Mouse (Mus musculus) adrenal gland, adult 8-10 months (tissue): ENCODE data around the gene Trp53i11. TPM values are rescaled to one million over a fixed set of nuclear protein-coding genes. Genes with fewer than 3 reads are reported as not detected.

Source experiments
- DNase-seq: peaks from one replicate; pipeline ENCODE4 v3.0.0; 2022
- total RNA-seq, 4 experiments: library from RNA; stranded (reverse); gene quantifications; 2 replicates each; pipeline ENCODE4 v1.2.4; 2022

Trp53i11 gene
- total RNA-seq, 4 experiments from 2014 or later: 87.6 to 148 (median 97.6) TPM

DNA sequence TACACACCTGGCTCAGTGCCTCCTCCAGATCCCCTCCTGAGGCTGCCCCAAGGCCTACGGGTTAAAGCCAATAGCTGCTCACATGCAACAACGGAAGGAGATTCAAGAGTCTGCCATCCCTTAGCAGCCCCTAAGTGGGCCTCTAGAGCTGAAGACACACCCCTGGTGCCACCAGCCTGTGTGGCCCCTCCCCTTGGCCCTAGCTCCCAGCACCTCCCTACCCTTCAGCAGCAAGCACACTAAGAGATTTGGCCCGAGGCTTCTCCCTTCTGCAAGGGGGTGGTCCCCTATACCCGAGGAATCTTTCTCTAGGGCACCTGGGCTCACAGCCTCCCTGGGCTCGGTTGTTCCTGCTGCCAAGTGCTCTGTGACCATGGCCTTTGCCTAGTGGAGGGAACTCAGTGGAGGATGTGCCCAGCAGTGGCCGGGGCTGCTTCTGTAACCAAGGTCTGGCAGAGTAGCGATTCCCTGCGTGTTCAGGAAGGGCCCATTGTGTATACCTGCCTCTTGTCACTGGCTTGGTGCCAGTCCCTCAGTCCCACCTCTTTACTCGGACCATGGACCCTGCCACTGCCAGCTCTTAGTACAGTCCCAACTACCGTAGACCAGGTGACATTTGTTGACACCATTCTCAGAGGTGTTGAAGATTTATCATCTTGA is 13.5 kb downstream of the Trp53i11 start:
- no peak for DNase-seq

DNA sequence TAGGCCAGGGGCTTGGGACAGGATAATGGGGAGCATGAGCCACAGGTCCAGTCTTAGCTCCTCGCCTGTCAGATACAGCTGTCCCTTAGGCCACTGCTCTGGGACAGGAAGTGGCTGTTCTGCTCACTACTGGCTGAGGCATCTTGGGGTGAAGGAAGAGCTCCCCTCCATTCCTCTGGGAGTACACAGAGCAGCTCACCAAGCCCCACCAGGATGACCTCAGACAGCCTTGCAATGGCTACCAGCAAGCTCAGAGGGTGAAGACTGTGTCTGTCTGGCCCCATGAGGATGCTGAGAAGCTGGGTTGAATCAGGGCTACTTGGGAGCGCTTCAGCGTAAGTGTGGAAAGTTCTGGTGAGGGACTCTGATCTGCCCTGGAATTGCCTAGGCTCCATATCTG is 14.6 kb downstream of the Trp53i11 start:
- no peak for DNase-seq

DNA sequence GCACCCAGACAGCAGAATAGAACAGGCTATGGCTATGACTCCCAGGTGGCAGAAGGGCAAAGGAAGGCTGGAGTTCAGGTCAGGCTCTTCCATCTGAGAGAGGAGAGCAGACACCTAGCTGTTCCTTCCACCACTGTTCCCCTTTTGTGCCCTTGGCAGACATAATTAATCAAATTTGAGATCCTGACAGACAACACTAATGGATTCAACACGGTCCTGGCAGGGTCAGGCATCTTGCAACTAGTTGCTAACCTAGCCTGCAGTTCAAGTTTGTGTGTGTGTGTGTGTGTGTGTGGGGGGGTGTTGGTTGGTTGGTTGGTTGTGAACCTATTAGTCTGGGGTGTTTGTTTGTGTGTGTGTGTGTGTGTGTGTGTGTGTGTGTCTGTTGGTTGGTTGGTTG is 15.4 kb downstream of the Trp53i11 start:
- DNase-seq: no peak

DNA sequence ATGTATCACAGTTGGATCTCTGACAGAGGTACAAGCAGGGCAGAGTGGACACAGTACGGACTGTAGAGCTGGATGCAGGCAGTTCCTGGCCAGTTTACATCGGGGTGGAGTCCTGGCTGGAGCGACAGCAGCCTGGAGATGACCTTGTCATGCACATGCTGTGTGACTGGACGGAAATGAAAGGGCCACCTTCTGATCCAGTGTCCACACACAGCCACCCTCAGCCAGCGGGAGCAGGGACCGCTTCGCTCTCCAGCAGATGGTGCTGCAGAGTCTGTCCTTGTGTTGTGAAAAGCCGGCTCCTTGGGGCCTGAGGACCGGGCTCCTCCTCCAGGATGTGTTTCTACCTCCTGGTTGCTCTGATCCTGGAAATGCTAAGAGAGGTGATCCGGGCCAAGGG is 16.3 kb downstream of the Trp53i11 start:
- DNase-seq: peak; percentile 79

DNA sequence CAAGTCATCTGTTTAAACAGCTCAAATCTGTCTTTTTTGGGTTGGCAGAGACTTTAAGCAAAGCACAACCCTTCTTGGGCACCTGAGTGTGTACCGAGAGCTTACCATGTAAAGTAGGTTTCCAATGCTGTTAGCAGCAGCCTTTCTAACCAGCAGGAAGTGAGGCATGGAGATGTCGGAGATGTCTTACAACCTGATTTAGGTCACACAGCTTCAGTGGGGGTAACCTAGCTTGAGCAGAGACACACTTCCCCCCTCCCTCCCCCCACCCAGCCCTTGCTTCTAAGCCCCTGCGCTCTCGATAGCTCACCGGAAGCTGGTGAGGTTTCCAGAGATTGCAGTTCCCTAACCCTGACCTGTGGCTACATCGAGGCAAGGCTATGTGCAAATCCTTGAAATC is 17.2 kb downstream of the Trp53i11 start:
- DNase-seq: no peak

DNA sequence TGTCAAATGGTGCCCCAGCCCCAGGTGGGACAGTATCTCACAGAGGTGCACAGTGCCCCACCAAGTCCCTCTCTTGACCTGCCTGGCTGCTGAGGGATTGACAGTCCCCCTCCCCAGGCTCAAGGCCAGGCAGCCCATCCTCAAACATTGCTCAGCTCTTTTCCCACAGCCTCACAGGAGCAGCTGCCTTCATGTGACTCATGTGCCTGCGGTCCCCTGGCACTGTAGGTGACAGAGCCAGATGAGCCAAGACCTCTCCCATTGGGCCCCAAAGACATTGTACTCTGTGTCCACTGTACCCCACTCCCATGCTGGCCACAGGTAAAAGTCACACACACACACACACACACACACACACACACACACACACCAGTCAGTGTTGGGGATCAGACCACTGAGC is 18.8 kb downstream of the Trp53i11 start:
- no peak for DNase-seq

DNA sequence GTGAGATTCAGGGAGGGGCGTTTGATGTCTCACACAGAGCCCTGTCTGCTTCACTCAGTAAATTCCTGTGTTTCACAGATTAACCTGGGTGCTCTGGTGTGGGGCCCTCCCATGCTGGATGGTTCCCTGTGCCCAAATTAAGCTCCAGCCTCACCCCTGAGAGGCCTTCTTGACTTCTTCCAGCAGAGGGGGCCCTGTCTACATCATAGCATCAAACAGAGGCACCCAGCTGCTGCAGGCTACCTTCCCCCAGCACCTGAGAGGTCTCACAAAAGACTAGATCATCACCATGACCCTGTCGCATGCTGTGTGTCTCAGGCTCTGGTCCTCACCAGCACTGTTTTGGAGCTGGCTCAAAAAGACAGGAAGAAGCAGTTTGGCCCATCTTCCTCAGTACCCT is 25.0 kb downstream of the Trp53i11 start:
- DNase-seq: no peak

DNA sequence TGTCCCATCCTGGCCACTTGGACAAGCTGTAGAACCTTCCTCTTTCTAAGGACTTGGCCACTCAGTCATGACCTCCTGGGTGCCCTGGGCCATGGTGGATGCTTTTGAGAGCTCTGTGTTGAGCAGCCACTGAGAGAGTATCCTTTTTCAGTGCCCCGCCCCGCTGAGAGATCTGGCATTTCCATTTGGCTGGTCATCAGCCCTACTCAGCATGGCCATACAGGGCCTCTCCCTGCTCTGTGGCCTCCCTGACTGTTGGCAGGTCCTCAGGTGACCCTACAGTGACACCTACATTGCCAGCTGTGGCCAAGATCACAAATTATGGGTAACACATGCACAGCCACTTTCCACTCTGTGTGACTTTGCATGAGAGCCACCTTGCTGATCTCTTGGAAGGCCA is 25.5 kb downstream of the Trp53i11 start:
- no peak for DNase-seq

DNA sequence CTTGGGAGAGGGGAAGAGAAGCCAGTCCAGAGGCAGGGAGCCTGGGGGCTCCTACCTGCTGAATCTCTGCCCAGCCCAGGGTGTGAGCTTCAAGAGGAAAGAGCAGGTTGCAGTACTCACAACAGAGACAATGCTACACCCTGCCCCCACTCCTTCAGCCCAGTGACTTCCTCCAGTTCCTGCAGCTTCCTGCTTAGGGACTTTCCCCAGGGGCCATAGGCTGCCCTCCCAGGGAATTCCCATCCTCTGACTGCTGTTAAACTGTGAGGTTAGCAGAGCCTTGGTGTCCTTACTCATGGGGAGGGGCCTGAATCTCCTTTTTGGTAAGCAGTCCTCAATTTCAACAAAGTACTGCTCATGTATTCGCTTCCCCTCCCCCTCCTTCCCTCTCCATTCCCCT is 26.8 kb downstream of the Trp53i11 start:
- DNase-seq: no peak

DNA sequence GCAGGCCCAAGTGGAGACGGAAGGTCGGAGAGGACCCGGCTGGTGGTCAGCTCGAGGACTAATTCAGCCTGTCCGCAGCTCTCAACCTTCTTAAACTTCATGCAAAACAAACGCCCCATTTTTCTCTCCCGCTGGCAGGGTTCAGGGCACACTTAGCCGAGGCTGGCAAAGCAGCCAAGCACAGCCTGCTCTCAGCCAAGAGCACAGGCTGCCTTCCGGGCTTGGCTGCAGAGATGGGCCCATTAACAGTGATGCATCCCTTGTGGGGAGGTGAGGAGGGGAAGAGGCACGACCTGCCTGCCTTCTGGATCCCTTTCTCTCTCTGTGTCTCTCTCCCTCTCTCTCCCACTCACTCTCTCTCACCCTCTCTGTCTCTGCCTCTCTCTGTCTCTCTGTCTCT is 28.4 kb downstream of the Trp53i11 start:
- no peak for DNase-seq

DNA sequence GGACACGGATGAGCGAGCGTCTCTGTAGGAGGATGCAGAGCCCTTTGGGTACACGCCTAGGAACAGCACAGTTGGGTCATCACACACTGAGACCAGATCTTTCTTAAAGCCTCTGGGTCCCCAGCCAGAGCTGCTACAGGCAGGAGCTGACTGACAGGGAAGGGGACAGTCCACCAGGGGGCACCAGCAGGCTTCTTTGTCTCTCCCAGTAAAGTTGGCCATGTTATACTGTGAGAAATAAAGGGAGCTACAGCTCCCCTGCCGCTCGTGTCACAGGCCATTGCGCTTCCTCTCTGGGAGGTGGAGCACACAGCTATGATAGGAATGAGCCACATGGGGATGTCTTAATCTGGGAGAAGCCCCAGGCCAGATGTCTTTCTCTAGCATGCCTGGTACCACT is 29.7 kb downstream of the Trp53i11 start:
- peak; percentile 80 for DNase-seq

DNA sequence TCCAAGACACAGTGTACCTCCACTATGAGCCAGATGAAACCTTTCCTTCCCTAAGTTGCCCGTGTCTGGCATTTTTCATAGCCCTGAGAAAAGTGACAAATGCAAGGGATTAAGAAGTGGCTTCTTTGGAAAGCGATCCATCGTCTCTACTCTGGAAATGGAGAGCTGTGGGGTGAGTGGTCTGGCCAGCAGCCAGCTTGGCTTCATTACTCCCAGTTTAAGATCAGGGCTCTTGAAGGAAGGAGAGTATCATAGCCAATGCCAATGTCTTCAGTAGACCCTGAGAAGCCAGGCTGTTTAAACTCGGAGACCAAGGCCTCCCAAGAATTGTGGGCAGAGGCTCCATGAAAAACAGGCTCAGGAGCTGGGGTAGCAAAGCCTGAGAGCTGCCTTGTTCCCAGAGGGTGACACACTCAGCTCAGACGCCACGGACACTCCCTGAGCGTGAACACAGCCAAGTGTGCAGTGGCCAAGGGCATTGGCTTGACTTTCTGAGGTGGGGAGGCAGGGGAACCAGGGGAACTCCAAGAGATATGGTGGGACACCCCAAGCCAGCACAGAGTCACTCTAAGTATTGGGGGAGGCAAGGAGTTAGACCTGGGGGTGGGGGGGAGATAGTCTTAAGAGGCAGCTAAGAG is 31.1 kb downstream of the Trp53i11 start:
- DNase-seq: peak; percentile 60

DNA sequence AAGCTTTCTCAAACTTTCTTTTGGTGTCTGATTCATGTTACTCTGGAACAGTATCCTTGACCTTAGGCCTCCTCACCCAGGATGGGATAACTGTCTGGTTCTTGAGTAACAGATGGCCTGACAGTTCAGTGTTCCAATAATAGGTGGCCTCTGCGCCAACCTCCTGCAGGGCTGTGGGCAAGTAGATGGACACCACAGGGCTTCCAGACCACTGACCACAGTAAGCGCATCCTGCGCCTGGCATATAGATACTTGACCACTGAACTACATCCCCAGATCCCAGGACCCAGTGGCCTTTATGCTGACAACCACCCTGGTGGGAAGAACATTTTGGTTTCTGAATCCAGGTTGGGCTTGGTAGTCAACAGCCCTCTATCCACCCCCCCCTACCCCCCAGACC is 32.2 kb downstream of the Trp53i11 start:
- DNase-seq: no peak

DNA sequence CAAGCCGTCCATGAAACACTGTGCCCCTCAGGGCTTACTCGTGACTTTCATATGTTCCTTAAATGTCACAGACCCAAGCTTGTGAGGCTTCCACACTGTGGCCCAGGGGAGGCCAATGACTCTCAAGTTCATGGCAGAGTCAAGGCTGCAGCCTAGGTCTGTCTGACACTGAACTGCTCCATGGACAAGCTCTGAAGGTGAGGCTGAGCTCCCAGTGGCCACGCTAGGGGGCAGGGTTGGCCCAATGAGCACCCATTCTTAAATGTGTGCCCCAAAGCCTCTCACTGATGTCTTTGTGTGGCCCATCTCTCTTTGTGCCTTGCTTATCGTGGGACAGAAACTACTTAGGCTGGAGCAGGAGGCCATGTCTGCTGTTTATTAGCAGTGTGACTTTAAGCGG is 33.1 kb downstream of the Trp53i11 start:
- peak; percentile 55 for DNase-seq

DNA sequence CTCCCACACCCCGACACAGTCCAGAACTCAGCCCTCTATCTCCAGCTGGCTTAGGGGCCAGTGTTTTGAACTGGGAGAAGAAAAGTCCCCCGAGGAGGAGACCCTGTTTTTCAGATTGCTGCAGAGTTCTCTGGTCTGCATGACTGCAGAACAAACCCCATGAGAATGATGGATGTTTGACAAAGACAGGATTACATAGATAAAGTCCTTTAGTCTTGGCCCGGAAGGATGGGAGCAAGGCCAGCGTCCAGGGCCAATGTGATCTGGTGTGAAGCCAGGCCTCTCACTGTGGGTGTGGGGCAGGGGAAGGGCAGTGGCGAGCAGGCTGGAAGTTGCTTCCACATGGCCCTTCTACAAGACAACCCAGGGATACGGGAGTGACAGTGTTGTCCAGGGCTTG is 36.1 kb downstream of the Trp53i11 start:
- peak; percentile 83 for DNase-seq

DNA sequence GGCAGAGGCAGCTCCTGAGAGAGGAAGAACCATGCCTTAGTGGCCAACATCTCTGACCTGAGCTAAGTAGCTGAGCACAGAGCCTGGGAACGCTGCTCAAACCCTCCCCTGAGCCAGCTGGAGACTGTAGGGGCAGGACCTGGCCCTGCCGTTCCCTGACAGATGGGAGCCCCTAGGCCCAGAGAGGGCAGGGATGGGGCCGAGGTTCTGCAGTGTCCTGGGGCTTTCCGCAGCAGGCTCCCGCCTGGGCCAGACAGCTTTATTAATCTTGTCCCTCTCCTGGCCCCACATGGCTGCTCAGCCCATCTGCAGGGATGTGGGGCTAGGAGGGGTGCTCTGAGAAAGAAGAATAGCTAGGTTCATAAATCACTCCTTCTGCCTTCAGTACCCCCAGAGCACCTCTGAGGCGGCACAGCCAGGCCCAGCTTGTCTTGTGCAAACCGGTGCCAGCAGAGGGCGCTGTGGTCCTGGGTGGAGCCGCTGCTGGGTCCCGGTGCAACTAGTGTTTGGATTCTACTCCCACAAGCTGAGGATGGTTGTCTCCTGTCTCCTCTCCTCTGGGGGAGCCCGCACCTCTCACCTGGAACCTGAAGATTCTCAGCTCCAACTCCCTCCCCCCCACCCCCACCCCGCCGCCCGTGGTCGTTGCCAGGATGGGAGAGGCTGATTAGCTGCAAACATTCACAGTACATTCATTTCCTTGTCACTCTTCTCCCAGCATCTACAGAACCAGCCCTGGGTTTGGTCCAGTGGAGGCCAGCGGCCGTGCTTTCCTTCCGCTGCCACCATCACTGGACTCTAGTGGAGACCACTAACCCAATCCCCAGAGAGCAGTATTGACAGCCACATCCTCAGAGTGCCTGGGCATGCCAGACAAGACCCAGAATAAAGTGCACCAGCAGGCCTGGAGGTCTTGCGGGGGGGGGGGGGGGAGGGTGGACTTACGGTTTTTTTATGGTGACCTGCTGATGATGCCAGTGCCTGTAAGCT is 39.6 kb downstream of the Trp53i11 start:
- DNase-seq: peak; percentile 79

DNA sequence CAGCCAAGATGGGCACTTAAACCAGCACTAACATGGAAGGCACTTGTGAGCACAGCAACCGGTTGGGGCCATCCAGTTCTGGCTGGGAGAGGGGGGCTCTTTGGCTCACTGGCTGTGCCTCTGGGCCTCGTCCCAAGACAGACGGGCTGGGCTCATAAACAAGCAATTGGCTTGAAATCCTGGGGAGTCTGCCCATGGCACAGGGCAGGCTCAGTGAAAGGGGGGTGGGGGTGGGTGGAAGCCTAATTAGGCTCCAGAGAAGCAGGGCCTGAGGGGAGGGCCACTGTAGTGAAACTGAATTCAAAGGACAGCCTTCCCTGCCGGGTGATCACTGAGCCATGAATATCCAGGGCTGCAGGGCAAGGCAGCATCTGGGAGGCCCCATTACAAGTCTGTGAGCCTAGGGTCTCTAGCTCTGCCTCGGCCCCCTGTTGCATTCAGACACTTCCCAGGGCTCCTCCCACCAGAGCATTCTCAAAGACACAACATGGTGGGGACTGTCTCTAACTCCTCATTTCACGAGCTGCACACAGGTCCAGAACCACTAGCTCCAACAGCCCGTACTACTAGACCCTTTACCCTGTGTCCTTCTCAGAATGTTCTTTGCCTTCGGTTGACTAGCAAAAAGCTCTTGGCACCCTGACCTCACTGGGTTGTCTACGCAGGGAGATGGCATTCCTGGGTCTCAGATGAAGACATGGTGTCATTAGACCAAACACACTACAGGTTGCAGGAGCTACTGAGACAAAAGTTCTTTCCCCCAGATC is 40.5 kb downstream of the Trp53i11 start:
- DNase-seq: no peak

DNA sequence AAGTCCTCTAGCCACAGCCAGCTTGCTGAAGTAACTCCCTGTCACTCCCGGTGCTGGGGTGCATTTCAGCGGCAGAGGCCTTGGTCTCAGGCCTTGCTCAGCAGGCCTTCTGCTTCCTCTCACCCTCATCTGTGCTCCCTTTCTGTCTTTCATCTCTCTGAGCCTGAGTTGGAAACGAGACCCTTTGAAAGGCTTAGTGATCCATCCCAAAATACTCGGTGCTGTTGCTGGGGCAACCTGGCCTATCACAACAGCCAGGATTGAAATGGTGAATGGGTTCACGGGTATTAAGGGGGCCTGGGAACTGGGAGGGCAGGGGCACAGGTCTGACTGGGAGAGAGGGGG is 41.1 kb downstream of the Trp53i11 start:
- no peak for DNase-seq

DNA sequence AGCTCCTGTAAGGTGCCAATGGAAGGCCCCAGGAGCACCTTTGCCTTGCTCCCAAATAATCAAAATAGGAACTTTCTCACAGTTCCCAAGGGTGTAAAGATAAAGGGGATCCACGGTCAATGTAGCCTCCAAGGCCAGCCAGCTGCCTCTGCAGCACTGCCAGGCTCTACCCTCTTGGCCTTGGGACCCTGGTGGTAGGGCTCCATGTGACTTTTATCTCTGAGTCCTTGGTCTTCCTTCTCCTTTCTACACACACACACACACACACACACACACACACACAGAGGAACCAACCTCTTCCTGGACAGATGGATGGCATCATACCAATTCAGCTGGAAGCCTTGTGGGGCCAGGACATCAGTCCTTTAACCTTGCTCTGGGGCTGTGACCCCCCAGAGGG is 44.8 kb downstream of the Trp53i11 start:
- peak; percentile 64 for DNase-seq

DNA sequence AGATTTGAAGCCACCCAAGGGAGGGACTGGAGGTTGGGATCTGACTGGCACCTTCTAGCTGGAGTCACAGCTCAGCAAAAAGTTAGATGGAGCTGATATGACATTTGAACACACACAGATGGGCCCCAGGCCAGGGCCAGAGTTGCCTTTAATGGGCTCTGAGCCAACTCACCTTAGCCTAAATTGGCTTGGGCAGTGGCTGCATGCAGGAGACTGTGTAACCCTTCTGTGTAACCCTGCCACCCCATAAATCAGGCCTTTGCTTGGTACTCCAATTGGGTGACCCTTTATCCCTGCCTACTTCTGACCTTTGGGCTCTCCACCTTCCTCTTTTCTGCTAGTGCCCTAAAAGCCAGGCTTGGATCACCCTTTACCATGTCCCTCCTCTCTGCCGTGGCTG is 49.7 kb downstream of the Trp53i11 start:
- DNase-seq: no peak

DNA sequence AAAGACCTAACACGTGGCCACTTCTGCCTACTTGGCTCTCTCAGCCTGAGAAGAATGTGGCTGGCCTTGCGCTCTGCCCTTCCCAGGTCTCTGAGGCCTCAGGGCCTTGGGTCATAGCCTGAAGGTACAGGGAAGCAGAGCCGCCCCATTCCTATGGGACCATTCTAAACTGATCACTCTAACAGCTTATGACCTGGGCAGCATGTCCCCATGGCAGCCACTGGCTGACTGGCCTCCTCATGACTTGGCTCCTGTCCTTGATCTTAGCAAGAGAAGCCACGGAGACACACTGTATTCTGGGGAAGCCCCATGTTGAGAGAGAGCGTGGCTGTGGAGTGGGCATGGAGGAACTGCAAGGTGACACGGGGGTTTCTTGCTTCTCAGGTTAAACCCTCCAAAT is 51.5 kb downstream of the Trp53i11 start:
- no peak for DNase-seq

DNA sequence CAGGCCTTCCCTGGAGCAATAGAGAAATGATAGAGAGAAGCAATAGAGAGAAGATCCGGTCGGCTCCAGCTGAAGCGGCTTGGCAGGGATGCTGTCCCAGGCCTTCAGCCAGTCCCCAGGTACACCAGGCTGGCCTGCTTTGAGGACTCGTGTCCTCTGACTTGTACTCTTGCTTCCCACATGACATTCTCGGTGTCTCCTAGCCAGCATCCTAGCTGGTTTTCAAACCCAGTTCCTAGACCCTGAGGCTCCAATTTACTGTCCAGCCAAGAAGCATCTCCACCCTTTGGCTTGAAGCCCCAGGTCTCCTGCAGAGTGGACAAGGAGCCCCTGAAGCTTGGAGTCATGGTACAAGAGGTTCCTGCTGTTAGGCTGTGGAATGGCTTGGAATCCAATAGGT is 54.8 kb downstream of the Trp53i11 start:
- no peak for DNase-seq
